Mouse (Mus musculus) left cerebral cortex, adult 8-10 months (tissue): ENCODE measurements around the gene Kdm5c. TPM values are rescaled to one million over a fixed set of nuclear protein-coding genes. Genes with fewer than 3 reads are reported as not detected.
"Not testable (repeated sequence)": the region's sequence is repeated elsewhere in the genome, so short reads cannot be mapped to it uniquely, and the experiment has no call there.

ENCODE experiments used
- DNase-seq, 2 experiments: peaks; one replicate each; pipeline ENCODE4 v3.0.0; 2022; ENCODE audit warnings: low spot score in 2 of 2
- total RNA-seq, 4 experiments: library from RNA; stranded (reverse); gene quantifications; 2 replicates each; pipeline ENCODE4 v1.2.4; 2022

Gene Kdm5c
- 10 to 100 TPM; 42.0 to 54.4 (median 46.4) TPM for total RNA-seq

GRCm38 (mm10) chrX:152232781-152233763 lies at the start of gene Kdm5c:
TSS of gene Kdm5c (plus strand) at chrX:152233020.
- peak; percentile 75 to 99 for DNase-seq

GRCm38 (mm10) chrX:152187151-152187550 lies 45.7 kb upstream of the Kdm5c start:
- DNase-seq, result no peak

- no peak for DNase-seq
These were observed 41.6 kb upstream of the Kdm5c start for GRCm38 (mm10) chrX:152191266-152191665.

- no peak for DNase-seq
These were observed 34.8 kb upstream of the Kdm5c start for GRCm38 (mm10) chrX:152197814-152198648.

- no peak for DNase-seq
These were observed 30.9 kb upstream of the Kdm5c start for GRCm38 (mm10) chrX:152201737-152202421.

- no peak for DNase-seq
These were observed 30.3 kb upstream of the Kdm5c start for GRCm38 (mm10) chrX:152202422-152203103.

GRCm38 (mm10) chrX:152203247-152203646 lies 29.6 kb upstream of the Kdm5c start:
- DNase-seq, result no peak

- no peak for DNase-seq
These were observed 27.3 kb upstream of the Kdm5c start for GRCm38 (mm10) chrX:152205486-152205885.

GRCm38 (mm10) chrX:152214703-152215102 lies 18.1 kb upstream of the Kdm5c start:
- no peak for DNase-seq

GRCm38 (mm10) chrX:152218529-152218928 lies 14.3 kb upstream of the Kdm5c start:
- no peak for DNase-seq

GRCm38 (mm10) chrX:152221721-152222120 lies 11.1 kb upstream of the Kdm5c start:
- no peak for DNase-seq

GRCm38 (mm10) chrX:152222226-152222625 lies 10.6 kb upstream of the Kdm5c start:
- no peak for DNase-seq

GRCm38 (mm10) chrX:152223313-152223712 lies 9.5 kb upstream of the Kdm5c start:
- DNase-seq, result no peak

- DNase-seq, result no peak
These were observed 8.5 kb upstream of the Kdm5c start for GRCm38 (mm10) chrX:152224280-152224679.

GRCm38 (mm10) chrX:152234125-152234524 lies 1.3 kb downstream of the Kdm5c start:
- DNase-seq, result no peak

GRCm38 (mm10) chrX:152235758-152236157 lies 2.9 kb downstream of the Kdm5c start:
- DNase-seq, result no peak

- DNase-seq, result not testable (repeated sequence)
These were observed 10.3 kb downstream of the Kdm5c start for GRCm38 (mm10) chrX:152243140-152243539.

GRCm38 (mm10) chrX:152244492-152245189 lies 11.8 kb downstream of the Kdm5c start:
- DNase-seq, result no peak

GRCm38 (mm10) chrX:152271189-152271588 lies 38.4 kb downstream of the Kdm5c start:
- DNase-seq, result no peak

- no peak for DNase-seq
These were observed 46.6 kb downstream of the Kdm5c start for GRCm38 (mm10) chrX:152279384-152279783.
